Comparison of ENCODE assay signal across 17 mouse cellular contexts in genomic region chr5:52280871-52281270, GRCm38 (mm10).
"Had no signal": no experiment of that assay in that cellular context is flagged by ENCODE, and none has a peak within 500 bp of the region (broad histone marks: within the 10 kb centered on the region; RNA-seq: fewer than 3 reads in every experiment).

No protein-coding gene starts in this region.

- ATAC-seq: liver, embryonic 12.5 days; midbrain, embryonic 15.5 days had no signal

- H3K27me3 ChIP-seq: limb, embryonic 15.5 days; liver, embryonic 12.5 days; midbrain, embryonic 15.5 days; neural tube, embryonic 13.5 days had no signal

- H3K4me3 ChIP-seq: layer of hippocampus, adult 2 months; left cerebral cortex, adult 2 months; limb, embryonic 15.5 days; liver, embryonic 12.5 days; midbrain, embryonic 10.5 days; midbrain, embryonic 15.5 days; neural tube, embryonic 13.5 days had no signal

- H3K4me2 ChIP-seq: limb, embryonic 15.5 days; liver, embryonic 12.5 days; lung, embryonic 14.5 days; midbrain, embryonic 15.5 days; neural tube, embryonic 13.5 days had no signal

- DNase-seq: kidney, adult 11 months; kidney, adult 9 months; kidney, postnatal 36 days; lung, embryonic 14.5 days; lung, postnatal 10 days; lung, postnatal 4 days; retina, postnatal 1 day; thymus, adult 2 months; thymus, postnatal 25 days had no signal

- H3K4me1 ChIP-seq: limb, embryonic 15.5 days; liver, embryonic 12.5 days; midbrain, embryonic 10.5 days; midbrain, embryonic 15.5 days; neural tube, embryonic 13.5 days had no signal

- H3K27ac ChIP-seq: kidney, postnatal 0 days; layer of hippocampus, adult 2 months; left cerebral cortex, adult 2 months; limb, embryonic 15.5 days; liver, embryonic 12.5 days; midbrain, embryonic 10.5 days; midbrain, embryonic 15.5 days; neural tube, embryonic 13.5 days had no signal

- H3K9ac ChIP-seq: limb, embryonic 15.5 days; liver, embryonic 12.5 days; lung, embryonic 14.5 days; midbrain, embryonic 15.5 days; neural tube, embryonic 13.5 days had no signal

- H3K36me3 ChIP-seq: limb, embryonic 15.5 days; liver, embryonic 12.5 days; midbrain, embryonic 10.5 days; midbrain, embryonic 15.5 days; neural tube, embryonic 13.5 days had no signal

- H3K9me3 ChIP-seq: limb, embryonic 15.5 days; liver, embryonic 12.5 days; midbrain, embryonic 10.5 days; midbrain, embryonic 15.5 days; neural tube, embryonic 13.5 days had no signal
